Mouse (Mus musculus): ENCODE data around the gene Fam161a.

DNA sequence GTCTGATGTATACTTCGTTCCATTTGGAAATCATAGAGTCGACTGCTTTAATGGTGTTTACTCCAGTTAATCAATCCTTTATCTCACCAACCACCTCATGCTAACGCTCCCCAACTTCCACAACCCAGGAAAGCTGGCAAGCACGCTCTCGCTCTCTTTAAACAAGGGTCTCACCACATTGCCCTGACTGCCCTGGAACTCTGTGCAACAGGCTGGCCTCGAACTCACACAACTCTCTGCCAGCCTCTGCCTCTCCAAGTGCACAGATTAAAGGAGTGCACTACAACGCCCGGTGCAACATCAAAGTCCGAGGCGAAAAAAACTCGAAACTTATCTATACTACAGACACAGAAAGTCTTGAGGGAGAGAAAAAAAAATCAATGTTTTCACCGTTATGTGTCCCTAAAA lies 25.8 kb upstream of the Fam161a start:
- TF ChIP-seq GATA1 (IDR thresholded peaks at IDR 0.05; ENCODE audit: low read length) (no peak), TAL1 (IDR thresholded peaks at IDR 0.05; ENCODE audit: low read length) (no peak)

Measured in erythroblast, embryonic 14.5 days (primary cell).